Comparison of ENCODE assay signal across 9 mouse cellular contexts in genomic region chr9:21726218-21726975, GRCm38 (mm10). TPM values are rescaled to one million over a fixed set of nuclear protein-coding genes. Genes with fewer than 3 reads are reported as not detected.
A peak's percentile ranks its signal among the peaks of the same experiment; 100 is the strongest.
DNase-seq lines count a peak whose midpoint lies in the region; ATAC-seq lines count a peak whose summit lies in the region.
"Had no signal": no experiment of that assay in that cellular context is flagged by ENCODE, and none has a peak within 500 bp of the region (broad histone marks: within the 10 kb centered on the region; RNA-seq: fewer than 3 reads in every experiment).

No protein-coding gene starts in this region.

- no peak for ATAC-seq in heart, embryonic 14.5 days (ENCODE audit: insufficient number of reproducible peaks, insufficient read depth, low FRiP score, low read depth)
- ATAC-seq in hindbrain, embryonic 11.5 days (ENCODE audit: low FRiP score), result no peak
- no peak for ATAC-seq in midbrain, embryonic 11.5 days (ENCODE audit: low FRiP score)

- no peak overlapping the region for H3K27ac ChIP-seq in heart, embryonic 14.5 days (replicated peaks in 1 of 2; ENCODE audit: control insufficient read depth in 1 of 2, insufficient read depth in 1 of 2, low read depth in 2 of 2, low read length in 2 of 2)
- no peak overlapping the region; the same call in 1 of the 2 replicates for H3K27ac ChIP-seq in hindbrain, embryonic 11.5 days (ENCODE audit: low read depth, low read length)
- no peak overlapping the region for H3K27ac ChIP-seq in midbrain, embryonic 11.5 days (ENCODE audit: low read depth, low read length)

- H3K4me1 ChIP-seq in heart, embryonic 14.5 days (ENCODE audit: control insufficient read depth in 2 of 2, insufficient read depth in 2 of 2, low read length in 2 of 2), result peaks cover 14 to 34% of the 10 kb centered on the region in 2 experiments
- H3K4me1 ChIP-seq in hindbrain, embryonic 11.5 days (replicated peaks; ENCODE audit: control insufficient read depth, insufficient read depth, low read length), result peaks cover 4% of the 10 kb centered on the region
- H3K4me1 ChIP-seq in midbrain, embryonic 11.5 days (ENCODE audit: control insufficient read depth, insufficient read depth, low read length), result peaks cover 17% of the 10 kb centered on the region

- H3K4me2 ChIP-seq in heart, embryonic 14.5 days (ENCODE audit: low read length), result peak overlapping the region; percentile 93; the same call in 1 of the 2 replicates
- no peak overlapping the region for H3K4me2 ChIP-seq in hindbrain, embryonic 11.5 days (replicated peaks; ENCODE audit: low read depth, low read length)
- H3K4me2 ChIP-seq in midbrain, embryonic 11.5 days, result peak overlapping the region; percentile 11; the same call in 1 of the 2 replicates

- H3K9me3 ChIP-seq in heart, embryonic 14.5 days (ENCODE audit: control insufficient read depth, low read length), result no peaks in the 10 kb centered on the region
- H3K9me3 ChIP-seq in hindbrain, embryonic 11.5 days (ENCODE audit: control insufficient read depth, low read length), result no peaks in the 10 kb centered on the region
- no peaks in the 10 kb centered on the region for H3K9me3 ChIP-seq in midbrain, embryonic 11.5 days (ENCODE audit: control insufficient read depth, low read length)

- H3K27me3 ChIP-seq in heart, embryonic 14.5 days (ENCODE audit: control insufficient read depth, insufficient read depth, low read length), result no peaks in the 10 kb centered on the region
- no peaks in the 10 kb centered on the region for H3K27me3 ChIP-seq in hindbrain, embryonic 11.5 days (ENCODE audit: control insufficient read depth, insufficient read depth, low read length)
- no peaks in the 10 kb centered on the region for H3K27me3 ChIP-seq in midbrain, embryonic 11.5 days (ENCODE audit: control insufficient read depth, insufficient read depth, low read length)
- H3K27me3 ChIP-seq: CH12.LX had no signal

- no peak overlapping the region for H3K4me3 ChIP-seq in heart, embryonic 14.5 days (ENCODE audit: control insufficient read depth in 1 of 2, insufficient read depth in 1 of 2, low read depth in 1 of 2, low read length in 2 of 2)
- no peak overlapping the region for H3K4me3 ChIP-seq in hindbrain, embryonic 11.5 days (ENCODE audit: low read depth, low read length)
- peak overlapping the region; percentile 9; the same call in 1 of the 2 replicates for H3K4me3 ChIP-seq in midbrain, embryonic 11.5 days (ENCODE audit: low read depth, low read length)

- 0 out of 2 replicates have a peak, but pooled peaks cover 3% of the 10 kb centered on the region for H3K36me3 ChIP-seq in heart, embryonic 14.5 days (ENCODE audit: control insufficient read depth, insufficient read depth, low read length)
- peaks cover 7% of the 10 kb centered on the region; the same call in 1 of the 2 replicates for H3K36me3 ChIP-seq in hindbrain, embryonic 11.5 days (ENCODE audit: control insufficient read depth, insufficient read depth, low read length)
- peaks cover 11% of the 10 kb centered on the region; the same call in 1 of the 2 replicates for H3K36me3 ChIP-seq in midbrain, embryonic 11.5 days (ENCODE audit: control insufficient read depth, insufficient read depth, low read length)

- intact Hi-C loops in heart, postnatal 36 days (cut with DNase I), result no loop called here

- H3K9ac ChIP-seq in heart, embryonic 14.5 days (ENCODE audit: low read length), result no peak overlapping the region
- peak overlapping the region; percentile 21; the same call in 1 of the 2 replicates for H3K9ac ChIP-seq in hindbrain, embryonic 11.5 days (ENCODE audit: low read depth, low read length)
- no peak overlapping the region for H3K9ac ChIP-seq in midbrain, embryonic 11.5 days (ENCODE audit: low read length)

- WGBS in heart, embryonic 14.5 days, result 67% methylated on average over 14 of the region's 14 CpGs
- 80% methylated on average over 14 of the region's 14 CpGs for WGBS in hindbrain, embryonic 11.5 days
- WGBS in midbrain, embryonic 11.5 days, result 88% methylated on average over 14 of the region's 14 CpGs

- DNase-seq in heart, postnatal 36 days, result no peak
- DNase-seq in MN1 (ENCODE audit: low spot score), result peak; percentile 70
- no peak for DNase-seq in hindbrain, embryonic 11.5 days (ENCODE audit: low spot score)
- DNase-seq in midbrain, embryonic 11.5 days (ENCODE audit: low spot score, missing footprints), result no peak
- DNase-seq in left cerebral cortex, adult 11 months (ENCODE audit: low spot score), result no peak
- DNase-seq in yolk sac, embryonic 10.5 days (ENCODE audit: low spot score), result no peak
- DNase-seq in right cerebral cortex, postnatal 10 days (ENCODE audit: low spot score in 2 of 2), result no peak

RNA-seq across cellular contexts. Expression of gene Ldlr, which starts 3.1 kb away (rescaled TPM):
- polyA plus RNA-seq in heart, embryonic 14.5 days (2014; fragmentation: Nextera tagmentation; extraction: Ambion mirVana), result 7.3 and 10.8 TPM in 2 replicates
- total RNA-seq in heart, postnatal 36 days (2021), result 1 to 10 TPM; 2.2 to 3.4 TPM
- 17.9 and 22.0 TPM in 2 replicates for polyA plus RNA-seq in hindbrain, embryonic 11.5 days (2014; fragmentation: Nextera tagmentation; extraction: Ambion mirVana)
- 18.9 and 22.1 TPM in 2 replicates for polyA plus RNA-seq in midbrain, embryonic 11.5 days (2014; fragmentation: Nextera tagmentation; extraction: Ambion mirVana)

RNA-seq across cellular contexts. Expression of gene Spc24, which starts 33.7 kb away (rescaled TPM):
- 82.9 and 97.9 TPM in 2 replicates for polyA plus RNA-seq in heart, embryonic 14.5 days (2014; fragmentation: Nextera tagmentation; extraction: Ambion mirVana)
- 1 to 10 TPM; 4.4 to 4.6 TPM for total RNA-seq in heart, postnatal 36 days (2021)
- polyA plus RNA-seq in hindbrain, embryonic 11.5 days (2014; fragmentation: Nextera tagmentation; extraction: Ambion mirVana), result 94.3 and 101 TPM in 2 replicates
- polyA plus RNA-seq in midbrain, embryonic 11.5 days (2014; fragmentation: Nextera tagmentation; extraction: Ambion mirVana), result 91.3 and 115 TPM in 2 replicates
